Mouse (Mus musculus) limb, embryonic 15.5 days (tissue): ENCODE results near the gene Gtf2h5. TPM values are rescaled to one million over a fixed set of nuclear protein-coding genes. Genes with fewer than 3 reads are reported as not detected.

Source experiments
- ATAC-seq: fragments of 200-750 bp; cut with Nextera tagmentation; 2 replicates; pipeline ENCODE4 v1.8.0; 2017; ENCODE audit warnings: low read depth, moderate TSS enrichment; ENCODE audit not compliant: insufficient number of reproducible peaks, low FRiP score, low TSS enrichment
- H3K27ac ChIP-seq: fragments of 300-500 bp; sonication (generic); 2 replicates; pipeline ENCODE4 v1.5.1; 2015; ENCODE audit warnings: moderate library complexity, mild to moderate bottlenecking, inconsistent platforms
- H3K27me3 ChIP-seq: fragments of 300-500 bp; sonication (generic); 2 replicates; pipeline ENCODE4 v1.6.1; 2015; ENCODE audit warnings: inconsistent platforms
- H3K36me3 ChIP-seq: fragments of 300-500 bp; sonication (generic); 2 replicates; pipeline ENCODE4 v1.6.1; 2015; ENCODE audit warnings: inconsistent platforms
- H3K4me1 ChIP-seq: fragments of 300-500 bp; sonication (generic); 2 replicates; pipeline ENCODE4 v1.6.1; 2015; ENCODE audit warnings: inconsistent platforms
- H3K4me2 ChIP-seq: fragments of 300-500 bp; sonication (generic); 2 replicates; pipeline ENCODE4 v1.6.1; 2015; ENCODE audit warnings: mild to moderate bottlenecking, inconsistent platforms
- H3K4me3 ChIP-seq: fragments of 300-500 bp; sonication (generic); 2 replicates; pipeline ENCODE4 v1.5.1; 2015; ENCODE audit warnings: mild to moderate bottlenecking, inconsistent platforms
- H3K9ac ChIP-seq: fragments of 300-500 bp; sonication (generic); 2 replicates; pipeline ENCODE4 v1.6.1; 2015; ENCODE audit warnings: inconsistent platforms
- H3K9me3 ChIP-seq: fragments of 300-500 bp; sonication (generic); 2 replicates; pipeline ENCODE4 v1.6.1; 2016; ENCODE audit warnings: inconsistent platforms
- WGBS: fragments of 180-500 bp; shearing (Covaris S2); methylation state at CpG from one replicate; pipeline ENCODE4 v1.1.7; 2015; 5-methylcytosine and 5-hydroxymethylcytosine counted together
- polyA plus RNA-seq: library from polyadenylated mRNA; unstranded; fragments of >200 nt; fragmentation: Nextera tagmentation; extraction: Ambion mirVana; gene quantifications from 2 replicates; pipeline ENCODE4 v1.2.1, GENCODE M21; 2015

Gtf2h5 gene
- 156 and 167 TPM in 2 replicates for polyA plus RNA-seq

DNA sequence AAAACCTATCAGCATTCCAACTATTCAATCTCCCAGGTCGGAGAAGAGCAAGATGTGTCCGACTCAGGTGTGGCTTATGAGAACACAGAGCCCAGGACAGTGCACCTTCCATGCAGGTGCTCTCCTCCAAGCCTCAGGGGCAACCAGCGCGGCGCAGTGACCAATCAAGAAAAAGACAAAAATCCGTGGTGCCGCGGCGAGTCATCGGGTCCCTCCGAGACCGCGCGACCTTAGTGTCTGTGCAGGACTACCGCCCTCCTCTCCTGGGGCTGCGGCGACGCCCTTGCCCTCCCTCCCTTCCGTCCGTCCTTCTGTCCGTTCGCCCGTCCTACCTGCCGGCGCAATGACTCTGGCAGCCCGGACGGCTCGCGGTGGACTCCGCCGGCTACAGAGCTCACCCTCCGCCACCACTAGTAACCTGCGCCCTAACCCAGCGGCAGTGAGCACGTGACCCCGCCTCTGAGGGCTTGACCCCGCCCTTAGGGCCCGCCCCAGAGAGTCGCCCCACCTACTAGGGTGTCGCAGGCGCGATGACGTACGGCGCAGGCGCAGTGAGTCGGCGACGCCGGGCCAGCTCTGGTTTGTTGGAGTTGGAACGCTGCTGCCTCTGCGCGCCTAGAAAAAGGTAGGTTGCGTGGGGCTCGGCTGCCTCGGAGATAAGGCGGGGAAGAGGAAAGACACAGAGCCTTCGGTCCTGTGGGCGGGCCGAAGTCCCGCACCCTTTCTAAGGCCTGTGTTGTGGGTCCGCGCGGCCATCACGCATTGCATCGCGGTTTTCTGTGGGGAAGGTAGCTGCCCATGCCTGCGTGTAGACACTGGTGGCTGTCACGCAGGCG is at the start of gene Gtf2h5, which contains the start of gene Serac1:
Gene Gtf2h5, plus strand, starts transcription at position 500 of the 836 bp plus-strand sequence.
Gene Serac1, minus strand, starts transcription at position 455 of the 836 bp plus-strand sequence.
- H3K9ac ChIP-seq: peak within 1 kb of the TSS; percentile 92
- WGBS: under 1% methylated on average over 68 of the region's 70 CpGs
- ATAC-seq: peak; percentile 97
- H3K9me3 ChIP-seq: no peaks in the 10 kb centered on the region
- H3K27me3 ChIP-seq: no peaks in the 10 kb centered on the region
- H3K4me2 ChIP-seq: peak within 1 kb of the TSS; percentile 77
- peaks cover 17% of the 10 kb centered on the region; the same call in 1 of the 2 replicates for H3K4me1 ChIP-seq
- H3K4me3 ChIP-seq: peak within 1 kb of the TSS; percentile 86
- H3K27ac ChIP-seq: peak within 1 kb of the TSS; percentile 89
- peaks cover 12% of the 10 kb centered on the region for H3K36me3 ChIP-seq

DNA sequence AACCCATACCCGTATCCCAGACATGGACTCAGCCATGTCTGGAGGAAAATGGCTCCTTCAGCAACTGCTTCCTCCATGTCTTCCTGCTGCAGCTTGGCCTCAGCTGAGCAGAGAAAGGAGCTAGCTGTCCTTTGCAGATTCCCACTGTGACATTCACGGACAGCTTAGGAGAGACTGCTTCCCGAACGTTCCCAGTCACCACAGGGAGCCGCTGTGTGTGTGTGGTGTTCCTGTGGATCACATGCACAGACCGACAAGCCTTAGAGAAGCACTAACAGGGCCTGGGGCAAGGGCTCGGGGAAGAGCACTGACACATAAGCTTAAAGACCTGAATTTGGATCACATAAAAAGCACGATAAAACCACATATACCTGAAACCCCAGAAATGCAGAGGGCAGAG is 43.9 kb upstream of the Gtf2h5 start:
- no peak overlapping the region for H3K27ac ChIP-seq

DNA sequence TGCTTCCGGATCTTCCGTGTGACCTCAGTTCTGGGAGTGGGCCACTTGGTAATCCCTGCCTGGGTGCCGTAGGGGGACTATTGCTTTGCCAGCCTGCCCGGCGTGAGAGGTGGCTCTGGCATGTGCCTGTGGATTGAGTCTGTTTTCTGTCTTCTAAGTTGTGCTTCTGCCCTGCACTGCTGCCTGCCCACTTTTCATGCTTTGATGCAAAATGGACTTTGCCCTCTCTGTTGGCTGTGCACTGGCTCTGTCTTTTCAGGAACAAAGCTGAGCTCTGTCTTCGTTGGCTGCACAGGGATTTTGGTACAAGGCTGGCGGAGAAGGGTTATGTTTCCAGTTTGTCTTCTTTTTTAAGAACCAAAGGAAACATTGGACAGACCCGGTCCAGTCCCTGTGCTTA is 43.1 kb upstream of the Gtf2h5 start:
- H3K9me3 ChIP-seq: no peaks in the 10 kb centered on the region
- 88% methylated on average over 8 of the region's 8 CpGs for WGBS

More for the DNA sequence above, 43.9 kb upstream of the Gtf2h5 start:
- H3K36me3 ChIP-seq: peaks cover 7% of the 10 kb centered on the region
- H3K4me3 ChIP-seq: no peak overlapping the region
- 57% methylated on average over 8 of the region's 8 CpGs for WGBS
- no peaks in the 10 kb centered on the region for H3K27me3 ChIP-seq
- no peaks in the 10 kb centered on the region for H3K4me1 ChIP-seq
- H3K9ac ChIP-seq: no peak overlapping the region
- no peaks in the 10 kb centered on the region for H3K9me3 ChIP-seq
- ATAC-seq: no peak
- H3K4me2 ChIP-seq: no peak overlapping the region

DNA sequence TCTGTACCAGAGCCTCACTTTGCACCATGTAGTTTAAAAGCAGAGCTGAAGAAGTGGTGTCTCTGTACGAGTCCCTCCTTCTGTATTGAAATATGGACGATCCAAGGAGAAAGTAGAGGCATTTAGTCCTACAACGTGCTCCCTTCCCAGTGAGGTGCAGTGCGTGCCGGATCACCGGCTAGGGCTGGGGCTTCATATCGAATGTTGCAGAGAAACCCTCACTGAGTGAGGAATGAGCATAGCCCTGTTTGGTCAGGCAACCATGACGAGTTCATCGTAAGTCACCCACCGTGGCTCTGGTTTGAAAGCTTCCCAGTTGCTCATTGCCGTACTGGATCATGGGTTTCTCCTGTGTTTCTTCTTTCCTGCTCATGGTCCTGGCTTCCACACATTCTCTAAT is 42.7 kb upstream of the Gtf2h5 start:
- H3K27me3 ChIP-seq: no peaks in the 10 kb centered on the region
- H3K9me3 ChIP-seq: no peaks in the 10 kb centered on the region
- H3K9ac ChIP-seq: no peak overlapping the region
- H3K4me1 ChIP-seq: no peaks in the 10 kb centered on the region
- H3K4me2 ChIP-seq: no peak overlapping the region
- peaks cover 10% of the 10 kb centered on the region for H3K36me3 ChIP-seq
- H3K27ac ChIP-seq: no peak overlapping the region
- WGBS: 86% methylated on average over 11 of the region's 11 CpGs
- ATAC-seq: no peak
- no peak overlapping the region for H3K4me3 ChIP-seq

More for the DNA sequence above, 43.1 kb upstream of the Gtf2h5 start:
- Histone ChIP-seq H3K4me3 (no peak overlapping the region), H3K36me3 (peaks cover 10% of the 10 kb centered on the region), H3K9ac (no peak overlapping the region), H3K4me1 (no peaks in the 10 kb centered on the region), H3K4me2 (no peak overlapping the region), H3K27ac (no peak overlapping the region), H3K27me3 (no peaks in the 10 kb centered on the region)
- no peak for ATAC-seq

DNA sequence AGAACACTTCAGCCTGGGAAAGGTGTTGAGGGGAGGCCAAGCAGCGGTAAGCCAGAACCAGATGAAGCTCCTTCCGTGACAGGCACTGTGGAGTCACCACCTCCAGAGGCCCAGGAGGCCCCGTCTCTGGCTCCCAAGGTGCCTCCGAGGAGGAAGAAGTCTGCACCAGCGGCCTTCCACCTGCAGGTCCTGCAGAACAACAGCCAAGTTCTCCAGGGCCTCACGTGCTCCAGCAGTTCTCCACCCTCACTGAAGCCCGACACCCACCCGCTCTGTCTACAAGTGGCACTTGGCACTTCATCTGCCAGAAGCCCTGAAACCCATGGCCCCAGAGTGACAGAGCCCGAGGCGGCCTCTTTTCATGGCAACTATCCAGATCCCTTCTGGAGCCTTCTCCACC is 42.1 kb upstream of the Gtf2h5 start:
- Histone ChIP-seq H3K27me3 (no peaks in the 10 kb centered on the region), H3K9ac (no peak overlapping the region), H3K9me3 (no peaks in the 10 kb centered on the region), H3K36me3 (peaks cover 11% of the 10 kb centered on the region), H3K4me3 (no peak overlapping the region), H3K27ac (no peak overlapping the region), H3K4me2 (no peak overlapping the region), H3K4me1 (no peaks in the 10 kb centered on the region)
- no peak for ATAC-seq
- 84% methylated on average over 10 of the region's 10 CpGs for WGBS

DNA sequence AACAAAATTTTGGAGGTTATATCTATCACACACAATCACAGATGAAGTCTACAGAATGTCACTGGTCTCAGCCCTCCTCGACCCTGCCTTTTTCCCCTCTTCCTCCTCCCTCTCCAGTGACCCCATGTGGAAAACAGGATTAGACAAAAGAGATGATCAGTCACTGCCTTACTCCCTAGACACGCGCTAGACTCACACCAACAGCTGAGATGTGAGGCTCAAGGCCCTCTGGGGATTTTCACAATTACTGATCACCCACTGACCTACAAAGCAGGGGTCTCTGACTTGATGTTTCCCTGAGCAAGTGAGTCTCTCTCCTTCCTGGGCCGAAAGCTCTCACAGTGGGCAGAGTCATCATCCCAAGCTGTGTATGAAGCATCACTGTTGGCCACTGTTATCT is 26.8 kb upstream of the Gtf2h5 start:
- Histone ChIP-seq H3K36me3 (peaks cover 32% of the 10 kb centered on the region; the same call in 1 of the 2 replicates), H3K27me3 (no peaks in the 10 kb centered on the region), H3K4me3 (no peak overlapping the region), H3K4me2 (no peak overlapping the region), H3K4me1 (no peaks in the 10 kb centered on the region), H3K9me3 (no peaks in the 10 kb centered on the region), H3K27ac (no peak overlapping the region), H3K9ac (no peak overlapping the region)
- no peak for ATAC-seq
- WGBS: 83% methylated on average over 4 of the region's 4 CpGs

DNA sequence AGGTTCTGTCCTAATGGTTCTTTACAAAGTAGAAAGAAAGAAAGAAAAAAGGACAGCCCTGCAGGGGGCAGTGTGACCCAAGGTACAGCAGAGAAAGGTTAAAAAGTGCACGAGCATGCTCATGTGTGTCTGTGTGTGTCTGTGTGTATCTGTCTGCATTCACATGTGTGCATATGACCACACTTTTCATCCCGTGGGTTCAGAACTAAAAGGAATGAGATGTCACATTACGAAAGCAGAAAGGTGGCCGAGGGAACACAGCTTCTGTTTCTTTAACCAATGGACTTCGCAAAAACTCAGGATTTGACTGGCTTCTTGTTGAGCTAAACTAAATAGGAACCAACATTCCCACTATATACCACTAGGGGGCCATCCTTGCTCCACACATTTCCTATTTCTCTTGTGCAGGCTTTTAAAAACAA is 24.6 kb upstream of the Gtf2h5 start:
- ATAC-seq: no peak
- no peaks in the 10 kb centered on the region for H3K27me3 ChIP-seq
- 19% methylated on average over 5 of the region's 5 CpGs for whole genome bisulfite sequencing
- no peaks in the 10 kb centered on the region for H3K4me1 ChIP-seq
- no peak overlapping the region for H3K9ac ChIP-seq
- no peak overlapping the region for H3K27ac ChIP-seq
- no peak overlapping the region for H3K4me2 ChIP-seq
- peaks cover 24% of the 10 kb centered on the region for H3K36me3 ChIP-seq
- H3K4me3 ChIP-seq: no peak overlapping the region
- H3K9me3 ChIP-seq: no peaks in the 10 kb centered on the region

DNA sequence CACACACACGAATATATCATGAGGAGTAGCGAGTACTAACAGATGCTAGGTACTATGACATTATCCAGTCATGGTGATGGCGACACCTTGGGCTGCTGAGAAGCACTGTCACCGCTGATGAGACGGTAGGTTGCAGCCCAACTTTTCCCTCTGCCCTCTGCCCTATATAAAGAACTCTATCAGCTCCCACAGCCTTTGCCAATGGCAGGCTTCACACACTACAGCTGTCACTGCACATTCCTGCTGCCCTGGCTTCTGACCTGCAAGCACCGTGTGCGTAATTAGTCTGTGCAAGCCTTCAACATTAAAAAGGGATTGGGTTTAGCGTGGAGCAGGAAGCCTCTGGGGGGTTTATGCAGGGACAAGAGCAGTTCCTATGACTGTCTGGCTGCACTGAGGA is 16.8 kb upstream of the Gtf2h5 start:
- H3K4me1 ChIP-seq: no peaks in the 10 kb centered on the region
- no peak overlapping the region for H3K4me3 ChIP-seq
- H3K27me3 ChIP-seq: no peaks in the 10 kb centered on the region
- ATAC-seq: no peak
- peaks cover 53% of the 10 kb centered on the region for H3K36me3 ChIP-seq
- no peak overlapping the region for H3K4me2 ChIP-seq
- 74% methylated on average over 8 of the region's 8 CpGs for WGBS
- H3K9ac ChIP-seq: no peak overlapping the region
- H3K27ac ChIP-seq: no peak overlapping the region
- H3K9me3 ChIP-seq: no peaks in the 10 kb centered on the region

DNA sequence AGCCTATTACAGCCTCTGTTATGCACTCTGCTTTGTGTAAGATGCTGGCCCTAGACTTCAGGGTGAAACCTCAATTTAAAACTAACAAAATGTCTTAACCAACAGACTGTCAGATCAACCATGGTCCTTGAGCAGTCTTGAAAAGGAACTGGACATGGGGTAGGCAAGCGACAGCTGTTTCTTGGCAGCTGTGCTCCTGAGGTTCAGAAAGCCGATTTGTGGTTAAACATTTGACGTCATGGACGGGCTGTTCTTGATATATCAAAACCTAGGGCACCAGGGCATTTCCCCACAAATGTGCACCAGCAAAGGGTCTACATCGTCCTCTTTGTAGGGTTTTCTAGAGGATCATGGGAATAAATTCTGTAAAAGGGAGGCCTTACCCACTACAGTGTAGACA is 16.1 kb upstream of the Gtf2h5 start:
- no peak overlapping the region for H3K9ac ChIP-seq
- no peak overlapping the region for H3K4me3 ChIP-seq
- H3K27ac ChIP-seq: no peak overlapping the region
- H3K9me3 ChIP-seq: no peaks in the 10 kb centered on the region
- H3K4me1 ChIP-seq: no peaks in the 10 kb centered on the region
- ATAC-seq: no peak
- WGBS: 90% methylated on average over 5 of the region's 5 CpGs
- peaks cover 49% of the 10 kb centered on the region for H3K36me3 ChIP-seq
- H3K27me3 ChIP-seq: no peaks in the 10 kb centered on the region
- H3K4me2 ChIP-seq: no peak overlapping the region

DNA sequence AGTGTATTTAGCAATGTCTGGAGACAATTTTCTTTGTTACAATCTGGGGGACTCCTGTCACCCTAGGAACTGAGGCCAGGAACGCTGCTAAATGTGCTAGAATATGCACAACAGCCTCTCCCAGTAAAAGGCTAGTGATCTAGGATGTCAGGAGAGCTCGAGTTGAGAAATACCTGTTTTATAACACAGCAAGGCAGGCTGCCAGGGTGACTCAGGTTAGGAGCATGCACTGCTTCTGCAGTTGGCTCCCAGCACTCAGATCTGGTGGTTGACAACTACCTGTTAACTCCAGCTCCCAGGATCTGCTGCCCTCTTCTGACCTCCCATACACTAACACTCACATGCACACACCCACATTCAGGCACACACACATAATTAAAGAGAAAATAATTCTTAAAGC is 13.6 kb upstream of the Gtf2h5 start:
- Histone ChIP-seq H3K9me3 (no peaks in the 10 kb centered on the region), H3K4me1 (no peaks in the 10 kb centered on the region), H3K27me3 (no peaks in the 10 kb centered on the region), H3K36me3 (peaks cover 54% of the 10 kb centered on the region), H3K27ac (no peak overlapping the region), H3K4me2 (no peak overlapping the region), H3K9ac (no peak overlapping the region), H3K4me3 (no peak overlapping the region)
- ATAC-seq: no peak
- 70% methylated on average over 2 of the region's 2 CpGs for WGBS

DNA sequence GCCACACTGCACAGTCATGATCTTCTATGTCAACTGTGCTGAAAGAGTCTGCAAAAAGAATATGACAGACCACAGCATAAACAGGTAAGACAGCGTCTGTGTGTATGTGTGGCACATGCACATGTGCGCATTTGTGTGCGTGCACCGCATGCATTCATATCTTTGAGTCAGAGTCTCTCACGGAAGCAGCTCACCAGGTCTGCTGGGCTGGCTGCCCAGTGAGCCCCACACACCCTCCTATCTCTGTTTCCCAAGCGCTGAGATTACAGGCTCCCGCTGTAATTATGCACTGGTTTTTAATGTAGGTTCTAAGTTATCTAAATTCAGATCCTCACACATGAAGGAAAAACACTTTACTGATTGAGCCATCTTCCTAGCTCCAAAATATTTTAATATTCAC is 12.0 kb upstream of the Gtf2h5 start:
- H3K4me3 ChIP-seq: no peak overlapping the region
- peaks cover 59% of the 10 kb centered on the region for H3K36me3 ChIP-seq
- no peak for ATAC-seq
- H3K27ac ChIP-seq: no peak overlapping the region
- H3K27me3 ChIP-seq: no peaks in the 10 kb centered on the region
- H3K4me2 ChIP-seq: no peak overlapping the region
- H3K9ac ChIP-seq: no peak overlapping the region
- no peaks in the 10 kb centered on the region for H3K4me1 ChIP-seq
- H3K9me3 ChIP-seq: no peaks in the 10 kb centered on the region
- 92% methylated on average over 7 of the region's 7 CpGs for WGBS

DNA sequence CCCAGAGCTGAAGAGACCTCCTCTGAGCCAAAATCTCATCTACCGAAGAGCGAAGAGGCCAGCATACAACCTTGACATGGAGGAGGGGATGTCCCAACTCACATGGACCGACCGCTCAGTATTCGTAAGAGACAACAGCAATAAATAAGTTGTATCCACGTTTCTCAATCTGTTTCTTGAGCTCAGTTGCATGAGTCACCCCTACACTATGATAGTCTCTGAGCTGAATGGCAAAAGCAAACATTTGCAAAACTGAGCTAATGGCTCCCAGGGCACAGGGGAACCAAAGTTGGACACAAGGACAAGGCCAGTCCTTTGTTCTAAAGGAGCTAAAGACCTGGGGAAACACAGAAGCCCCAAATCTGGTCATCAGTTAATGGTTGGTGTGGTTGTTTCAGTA is 9.7 kb upstream of the Gtf2h5 start:
- WGBS: 91% methylated on average over 6 of the region's 6 CpGs
- H3K36me3 ChIP-seq: peaks cover 58% of the 10 kb centered on the region
- no peak for ATAC-seq

More for the DNA sequence above, 9.7 kb upstream of the Gtf2h5 start:
- H3K4me1 ChIP-seq: no peaks in the 10 kb centered on the region
- no peaks in the 10 kb centered on the region for H3K27me3 ChIP-seq
- no peak overlapping the region for H3K4me2 ChIP-seq
- no peaks in the 10 kb centered on the region for H3K9me3 ChIP-seq
- no peak overlapping the region for H3K27ac ChIP-seq
- no peak overlapping the region for H3K4me3 ChIP-seq
- H3K9ac ChIP-seq: no peak overlapping the region
